Mouse (Mus musculus) midbrain, embryonic 11.5 days (tissue): ENCODE results near the gene Fyb. TPM values are rescaled to one million over a fixed set of nuclear protein-coding genes. Genes with fewer than 3 reads are reported as not detected.

Source experiments
- ATAC-seq: fragments of 200-750 bp; cut with Nextera tagmentation; 2 replicates; pipeline ENCODE4 v1.8.0; 2017; ENCODE audit warnings: moderate TSS enrichment, moderate library complexity; ENCODE audit not compliant: low FRiP score
- DNase-seq: peaks from one replicate; pipeline ENCODE4 v3.0.0; 2015; ENCODE audit warnings: low spot score; ENCODE audit errors: missing footprints
- H3K27ac ChIP-seq: fragments of 300-500 bp; sonication (generic); 2 replicates; pipeline ENCODE4 v1.5.1; 2014; ENCODE audit warnings: low read depth, low read length
- H3K27me3 ChIP-seq: fragments of 300-500 bp; sonication (generic); 2 replicates; pipeline ENCODE4 v1.6.1; 2014; ENCODE audit warnings: mild to moderate bottlenecking, low read length, moderate library complexity, mixed read lengths; ENCODE audit not compliant: control insufficient read depth, insufficient read depth
- H3K36me3 ChIP-seq: fragments of 300-500 bp; sonication (generic); 2 replicates; pipeline ENCODE4 v1.6.1; 2014; ENCODE audit warnings: mild to moderate bottlenecking, low read length, moderate library complexity, mixed read lengths; ENCODE audit not compliant: control insufficient read depth, insufficient read depth
- H3K4me1 ChIP-seq: fragments of 300-500 bp; sonication (generic); 2 replicates; pipeline ENCODE4 v1.6.1; 2014; ENCODE audit warnings: low read length; ENCODE audit not compliant: control insufficient read depth, insufficient read depth
- H3K4me2 ChIP-seq: fragments of 300-500 bp; sonication (generic); 2 replicates; pipeline ENCODE4 v1.6.1; 2014; ENCODE audit warnings: mild to moderate bottlenecking, moderate library complexity
- H3K4me3 ChIP-seq: fragments of 300-500 bp; sonication (generic); 2 replicates; pipeline ENCODE4 v1.5.1; 2014; ENCODE audit warnings: low read depth, low read length
- H3K9ac ChIP-seq: fragments of 300-500 bp; sonication (generic); 2 replicates; pipeline ENCODE4 v1.6.1; 2014; ENCODE audit warnings: low read length
- H3K9me3 ChIP-seq: fragments of 300-500 bp; sonication (generic); 2 replicates; pipeline ENCODE4 v1.6.1; 2016; ENCODE audit warnings: low read length; ENCODE audit not compliant: control insufficient read depth
- whole genome bisulfite sequencing: fragments of 180-500 bp; shearing (Covaris S2); extraction: QIAGEN DNeasy Blood & Tissue Kit; methylation state at CpG from one replicate; pipeline ENCODE4 v1.1.7; 2014; 5-methylcytosine and 5-hydroxymethylcytosine counted together
- polyA plus RNA-seq: library from polyadenylated mRNA; unstranded; fragments of >200 nt; fragmentation: Nextera tagmentation; extraction: Ambion mirVana; gene quantifications from 2 replicates; pipeline ENCODE4 v1.2.1, GENCODE M21; 2014

The Fyb gene
- 3.6 and 4.0 TPM in 2 replicates for polyA plus RNA-seq

GRCm38 (mm10) chr15:6522653-6523167, at the start of gene Fyb:
TSS of gene Fyb (plus strand) at chr15:6522853.
- no peaks in the 10 kb centered on the region for H3K9me3 ChIP-seq
- no peaks in the 10 kb centered on the region for H3K36me3 ChIP-seq
- H3K4me2 ChIP-seq, result no peak within 1 kb of the TSS
- no peaks in the 10 kb centered on the region for H3K27me3 ChIP-seq
- H3K27ac ChIP-seq, result no peak within 1 kb of the TSS
- DNase-seq (no peak), ATAC-seq (no peak)
- H3K4me1 ChIP-seq, result no peaks in the 10 kb centered on the region
- no peak within 1 kb of the TSS for H3K4me3 ChIP-seq
- WGBS, result 85% methylated on average over 8 of the region's 8 CpGs
- H3K9ac ChIP-seq, result no peak within 1 kb of the TSS

- no peak for ATAC-seq
- H3K9ac ChIP-seq, result no peak overlapping the region
- no peaks in the 10 kb centered on the region for H3K9me3 ChIP-seq
- 80% methylated on average over 3 of the region's 3 CpGs for WGBS
- no peaks in the 10 kb centered on the region for H3K27me3 ChIP-seq
- H3K4me2 ChIP-seq, result no peak overlapping the region
- H3K4me1 ChIP-seq, result no peaks in the 10 kb centered on the region
- no peak for DNase-seq
- no peaks in the 10 kb centered on the region for H3K36me3 ChIP-seq
- H3K27ac ChIP-seq, result no peak overlapping the region
- H3K4me3 ChIP-seq, result no peak overlapping the region
Observed at GRCm38 (mm10) chr15:6483561-6483960, 39.1 kb upstream of the Fyb start.

- no peaks in the 10 kb centered on the region for H3K4me1 ChIP-seq
- no peak overlapping the region for H3K4me2 ChIP-seq
- WGBS, result 89% methylated on average over 2 of the region's 2 CpGs
- H3K27me3 ChIP-seq, result no peaks in the 10 kb centered on the region
- no peak for DNase-seq
- no peaks in the 10 kb centered on the region for H3K36me3 ChIP-seq
- H3K9ac ChIP-seq, result no peak overlapping the region
- H3K9me3 ChIP-seq, result no peaks in the 10 kb centered on the region
- H3K4me3 ChIP-seq, result no peak overlapping the region
- ATAC-seq, result no peak
- H3K27ac ChIP-seq, result no peak overlapping the region
Observed at GRCm38 (mm10) chr15:6492386-6492785, 30.3 kb upstream of the Fyb start.

- no peaks in the 10 kb centered on the region for H3K9me3 ChIP-seq
- no peak overlapping the region for H3K27ac ChIP-seq
- DNase-seq (no peak), ATAC-seq (no peak)
- no peaks in the 10 kb centered on the region for H3K36me3 ChIP-seq
- H3K9ac ChIP-seq, result no peak overlapping the region
- no peak overlapping the region for H3K4me2 ChIP-seq
- WGBS, result 83% methylated on average over 10 of the region's 10 CpGs
- H3K27me3 ChIP-seq, result no peaks in the 10 kb centered on the region
- no peak overlapping the region for H3K4me3 ChIP-seq
- H3K4me1 ChIP-seq, result no peaks in the 10 kb centered on the region
Observed at GRCm38 (mm10) chr15:6498396-6499070, 24.1 kb upstream of the Fyb start.

GRCm38 (mm10) chr15:6500787-6501186, 21.9 kb upstream of the Fyb start:
- Histone ChIP-seq H3K4me1 (no peaks in the 10 kb centered on the region), H3K27me3 (no peaks in the 10 kb centered on the region), H3K4me2 (no peak overlapping the region), H3K9ac (no peak overlapping the region), H3K27ac (no peak overlapping the region), H3K9me3 (no peaks in the 10 kb centered on the region), H3K36me3 (no peaks in the 10 kb centered on the region), H3K4me3 (no peak overlapping the region)
- DNase-seq (no peak), ATAC-seq (no peak)
- 58% methylated on average over 1 of the region's 1 CpGs for WGBS

GRCm38 (mm10) chr15:6517525-6517924, 5.1 kb upstream of the Fyb start:
- Histone ChIP-seq H3K4me3 (no peak overlapping the region), H3K9me3 (no peaks in the 10 kb centered on the region), H3K27me3 (no peaks in the 10 kb centered on the region), H3K9ac (no peak overlapping the region), H3K4me1 (no peaks in the 10 kb centered on the region), H3K36me3 (no peaks in the 10 kb centered on the region), H3K4me2 (no peak overlapping the region), H3K27ac (no peak overlapping the region)
- ATAC-seq (no peak), DNase-seq (no peak)
- 93% methylated on average over 1 of the region's 1 CpGs for WGBS

GRCm38 (mm10) chr15:6519417-6520255, 3.0 kb upstream of the Fyb start:
- no peaks in the 10 kb centered on the region for H3K4me1 ChIP-seq
- ATAC-seq, result no peak

GRCm38 (mm10) chr15:6520505-6521155, 2.0 kb upstream of the Fyb start:
- H3K9me3 ChIP-seq, result no peaks in the 10 kb centered on the region
- H3K27ac ChIP-seq, result no peak overlapping the region
- H3K9ac ChIP-seq, result no peak overlapping the region
- ATAC-seq (no peak), DNase-seq (no peak)
- no peaks in the 10 kb centered on the region for H3K27me3 ChIP-seq
- H3K36me3 ChIP-seq, result no peaks in the 10 kb centered on the region
- no peak overlapping the region for H3K4me2 ChIP-seq
- no peak overlapping the region for H3K4me3 ChIP-seq
- no peaks in the 10 kb centered on the region for H3K4me1 ChIP-seq
- WGBS, result 92% methylated on average over 10 of the region's 10 CpGs

More at GRCm38 (mm10) chr15:6519417-6520255, 3.0 kb upstream of the Fyb start:
- no peak for DNase-seq
- 90% methylated on average over 19 of the region's 19 CpGs for WGBS
- Histone ChIP-seq H3K27ac (no peak overlapping the region), H3K4me3 (no peak overlapping the region), H3K4me2 (no peak overlapping the region), H3K9me3 (no peaks in the 10 kb centered on the region), H3K9ac (no peak overlapping the region), H3K27me3 (no peaks in the 10 kb centered on the region), H3K36me3 (no peaks in the 10 kb centered on the region)

GRCm38 (mm10) chr15:6524801-6525200, 2.1 kb downstream of the Fyb start:
- Histone ChIP-seq H3K27me3 (no peaks in the 10 kb centered on the region), H3K9me3 (no peaks in the 10 kb centered on the region), H3K4me2 (no peak overlapping the region), H3K4me1 (no peaks in the 10 kb centered on the region), H3K36me3 (no peaks in the 10 kb centered on the region), H3K9ac (no peak overlapping the region), H3K27ac (no peak overlapping the region), H3K4me3 (no peak overlapping the region)
- ATAC-seq (no peak), DNase-seq (no peak)
- WGBS, result 100% methylated on average over 2 of the region's 2 CpGs
